Mouse (Mus musculus) spleen, adult 10 weeks (tissue): ENCODE measurements around the gene Cdk5r1. TPM values are rescaled to one million over a fixed set of nuclear protein-coding genes. Genes with fewer than 3 reads are reported as not detected.

Experiments used
- polyA plus RNA-seq: library from polyadenylated mRNA; stranded (reverse); fragments of 350-450 nt; fragmentation: Illumina TruSeq; extraction: RNeasy Lipid Tissue Mini Kit (QIAGEN cat#74804); gene quantifications from one replicate; pipeline ENCODE4 v1.2.3, GENCODE M21; 2015; ENCODE audit warnings: low replicate concordance; ENCODE audit not compliant: insufficient read depth

Gene Cdk5r1
- polyA plus RNA-seq, result 2.7 TPM

DNA sequence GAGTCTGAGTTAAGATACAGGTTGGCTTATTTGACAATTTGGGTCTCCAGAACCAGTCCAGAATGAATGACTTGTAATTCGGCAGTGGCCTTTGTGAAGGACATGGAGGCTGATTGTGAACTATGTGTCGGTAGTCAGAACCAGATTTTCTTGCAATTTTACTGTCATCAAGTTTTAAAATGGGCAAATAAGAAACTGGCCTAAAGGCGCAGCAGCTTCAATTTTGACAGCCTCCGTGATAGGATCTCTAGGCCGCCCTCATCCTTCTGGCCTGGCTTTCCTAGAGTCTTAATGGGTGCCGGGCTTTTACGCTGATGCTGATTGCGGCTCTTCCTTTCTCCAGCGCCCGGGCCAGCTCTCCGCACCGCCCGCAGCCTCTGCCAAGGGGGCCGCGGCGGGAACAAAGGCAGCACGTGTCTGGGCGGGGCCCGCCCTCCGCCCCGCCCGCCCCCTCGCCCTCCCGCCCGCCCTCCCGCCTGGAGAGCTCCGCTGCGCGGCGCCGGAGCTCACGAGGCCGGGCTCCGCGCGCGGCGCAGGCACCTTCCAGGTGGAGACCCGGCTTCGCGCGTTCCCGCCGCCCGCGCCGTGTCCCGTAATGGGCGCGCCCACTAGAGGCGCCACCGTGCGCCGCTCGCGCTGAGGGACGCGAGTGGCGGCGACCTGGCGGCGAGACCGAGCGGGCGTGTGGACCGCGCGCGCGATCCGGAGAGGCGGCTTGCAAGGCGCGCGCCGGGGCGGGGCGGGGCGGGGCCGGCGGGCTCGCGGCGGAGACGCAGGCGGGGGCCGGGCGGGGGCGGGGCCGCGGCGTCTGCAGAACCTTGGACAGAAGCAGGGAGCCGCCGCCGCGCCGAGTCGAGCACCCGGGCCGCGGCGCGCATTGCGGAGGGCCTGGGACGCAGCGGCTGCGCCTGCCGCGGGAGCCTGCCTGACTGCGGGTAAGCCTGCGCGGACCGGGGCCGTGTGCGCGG, at the start of gene Cdk5r1:
TSS of gene Cdk5r1 (plus strand) at position 802 of the 968 bp plus-strand sequence.

DNA sequence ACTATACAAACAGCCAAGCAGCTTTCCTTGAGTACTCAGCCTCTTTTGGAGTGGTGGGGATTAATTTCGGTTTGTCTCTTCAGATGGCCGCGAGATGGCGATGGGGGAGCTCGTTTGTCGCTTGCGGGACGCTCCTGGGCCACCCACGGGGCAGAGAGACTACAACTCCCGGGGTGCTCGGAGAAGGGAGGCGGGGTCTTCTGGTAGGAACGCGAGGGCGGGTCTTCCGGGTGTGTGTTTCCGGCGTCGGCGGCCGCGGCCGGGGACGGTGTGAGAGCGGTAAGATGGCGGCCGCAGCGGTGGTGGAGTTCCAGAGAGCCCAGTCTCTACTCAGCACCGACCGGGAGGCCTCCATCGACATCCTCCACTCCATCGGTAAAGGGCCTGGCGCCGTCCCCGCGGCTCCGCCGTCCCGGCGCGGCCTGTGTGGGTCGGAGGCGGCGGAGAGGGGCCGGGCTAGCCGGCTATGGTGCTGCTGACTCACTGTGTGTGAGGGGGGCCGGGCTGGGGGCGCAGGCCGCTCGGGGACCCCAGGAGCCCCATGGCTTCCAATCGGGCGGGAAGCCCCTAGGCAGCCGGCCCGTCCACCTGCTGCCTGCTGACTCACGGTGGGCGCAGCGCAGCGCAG, 48.3 kb upstream of the Cdk5r1 start, which contains the start of gene Psmd11:
TSS of gene Psmd11 (plus strand) at position 235 of the 628 bp plus-strand sequence.

Other genes with a start within 250 kb of the Cdk5r1 start
- gene Rhbdl3, start 176.1 kb upstream of the Cdk5r1 start, polyA plus RNA-seq, result 2.9 TPM
- 13.8 TPM for gene 5730455P16Rik, start 99.0 kb upstream of the Cdk5r1 start, polyA plus RNA-seq
- gene Zfp207, start 93.7 kb upstream of the Cdk5r1 start, polyA plus RNA-seq, result 307 TPM
- 101 TPM for gene Psmd11, start 48.4 kb upstream of the Cdk5r1 start, polyA plus RNA-seq